Mouse (Mus musculus) midbrain, embryonic 14.5 days (tissue): ENCODE results near the gene Gm28042. TPM values are rescaled to one million over a fixed set of nuclear protein-coding genes. Genes with fewer than 3 reads are reported as not detected.

Experiments used
- ATAC-seq: fragments of 200-750 bp; cut with Nextera tagmentation; 2 replicates; pipeline ENCODE4 v1.8.0; 2017; ENCODE audit warnings: moderate number of reproducible peaks, moderate library complexity; ENCODE audit not compliant: low FRiP score, low TSS enrichment
- DNase-seq: peaks from one replicate; pipeline ENCODE4 v3.0.0-alpha.2; 2015
- H3K27ac ChIP-seq: fragments of 300-500 bp; sonication (generic); replicated peaks from 2 replicates; pipeline ENCODE4 v1.5.1; 2014; ENCODE audit warnings: mild to moderate bottlenecking, low read depth, low read length, moderate library complexity
- H3K27me3 ChIP-seq: fragments of 300-500 bp; sonication (generic); 2 replicates; pipeline ENCODE4 v1.6.1; 2014; ENCODE audit warnings: low read length, control low read depth, mixed read lengths; ENCODE audit not compliant: control insufficient read depth, insufficient read depth
- H3K36me3 ChIP-seq: fragments of 300-500 bp; sonication (generic); 2 replicates; pipeline ENCODE4 v1.6.1; 2014; ENCODE audit warnings: low read length, control low read depth; ENCODE audit not compliant: control insufficient read depth, insufficient read depth
- H3K4me1 ChIP-seq: fragments of 300-500 bp; sonication (generic); 2 replicates; pipeline ENCODE4 v1.6.1; 2014; ENCODE audit warnings: mild to moderate bottlenecking, antibody characterized with exemption, low read length, control low read depth; ENCODE audit not compliant: control insufficient read depth, insufficient read depth
- H3K4me2 ChIP-seq: fragments of 300-500 bp; sonication (generic); 2 replicates; pipeline ENCODE4 v1.6.1; 2014; ENCODE audit warnings: mild to moderate bottlenecking, low read length, moderate library complexity
- H3K4me3 ChIP-seq: fragments of 300-500 bp; sonication (generic); replicated peaks from 2 replicates; pipeline ENCODE4 v1.5.1; 2014; ENCODE audit warnings: low read depth, low read length
- H3K9ac ChIP-seq: fragments of 300-500 bp; sonication (generic); replicated peaks from 2 replicates; pipeline ENCODE4 v1.6.1; 2014; ENCODE audit warnings: mild to moderate bottlenecking, low read length, moderate library complexity
- H3K9me3 ChIP-seq: fragments of 300-500 bp; sonication (generic); 2 replicates; pipeline ENCODE4 v1.6.1; 2016; ENCODE audit warnings: low read length, control low read depth, mixed read lengths; ENCODE audit not compliant: control insufficient read depth
- WGBS: fragments of 180-500 bp; shearing (Covaris S2); extraction: QIAGEN DNeasy Blood & Tissue Kit; methylation state at CpG from one replicate; pipeline ENCODE4 v1.1.7; 2014; 5-methylcytosine and 5-hydroxymethylcytosine counted together
- polyA plus RNA-seq: library from polyadenylated mRNA; unstranded; fragments of >200 nt; fragmentation: Nextera tagmentation; extraction: Ambion mirVana; gene quantifications from 2 replicates; pipeline ENCODE4 v1.2.1, GENCODE M21; 2014

The Gm28042 gene
- polyA plus RNA-seq, 1 experiment from 2014 or later, result 5.2 TPM

DNA sequence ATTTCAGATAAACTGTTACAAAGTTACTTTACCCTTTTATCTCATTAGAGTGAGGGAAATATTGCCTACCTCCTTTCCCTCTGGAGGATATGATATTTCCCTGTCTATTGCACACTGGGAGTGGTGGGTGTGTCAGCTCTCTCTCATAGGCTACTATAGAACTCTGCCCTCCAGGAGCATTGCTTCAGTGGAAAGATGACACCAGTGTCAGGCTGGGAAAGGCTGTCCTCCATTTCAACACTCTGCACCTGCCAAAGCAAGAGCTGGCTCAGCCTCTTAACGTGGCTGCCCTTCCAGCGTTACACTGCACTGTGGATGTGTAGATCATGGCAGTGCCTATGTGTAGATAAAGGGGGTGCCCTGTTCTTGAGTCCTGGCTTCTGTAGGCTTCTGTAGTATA lies 34.9 kb upstream of the Gm28042 start:
- H3K27me3 ChIP-seq, result no peaks in the 10 kb centered on the region
- H3K4me3 ChIP-seq, result no peak overlapping the region
- no peak overlapping the region for H3K9ac ChIP-seq
- no peak for DNase-seq
- no peak overlapping the region for H3K27ac ChIP-seq
- no peak overlapping the region for H3K4me2 ChIP-seq
- no peaks in the 10 kb centered on the region for H3K9me3 ChIP-seq
- no peaks in the 10 kb centered on the region for H3K4me1 ChIP-seq
- H3K36me3 ChIP-seq, result no peaks in the 10 kb centered on the region
- WGBS, result 96% methylated on average over 2 of the region's 2 CpGs
- ATAC-seq, result no peak

DNA sequence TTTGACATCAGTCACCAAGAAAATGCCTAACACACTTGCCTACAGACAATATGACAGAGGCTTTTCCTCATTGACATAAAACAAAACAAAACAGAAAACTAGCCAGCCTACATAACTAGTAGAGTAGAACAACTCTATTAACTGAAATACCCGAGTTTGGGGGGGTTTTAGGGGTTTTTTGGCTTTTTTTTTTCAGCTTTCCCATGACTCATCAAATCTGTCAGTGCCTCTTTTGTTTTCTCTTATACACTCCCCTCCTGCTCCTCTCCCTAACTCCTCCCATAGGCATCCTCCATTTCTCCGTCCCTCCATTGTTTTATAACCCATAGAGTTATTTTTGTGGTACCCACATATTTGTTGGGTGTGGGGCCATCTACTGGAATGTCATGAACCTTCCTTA lies 33.8 kb upstream of the Gm28042 start:
- no peak overlapping the region for H3K27ac ChIP-seq
- no peaks in the 10 kb centered on the region for H3K9me3 ChIP-seq
- WGBS, result 51% methylated on average over 2 of the region's 2 CpGs
- DNase-seq (no peak), ATAC-seq (no peak)
- no peaks in the 10 kb centered on the region for H3K4me1 ChIP-seq
- H3K4me2 ChIP-seq, result no peak overlapping the region
- no peak overlapping the region for H3K9ac ChIP-seq
- no peaks in the 10 kb centered on the region; the same call in 1 of the 2 replicates for H3K36me3 ChIP-seq
- no peak overlapping the region for H3K4me3 ChIP-seq
- no peaks in the 10 kb centered on the region for H3K27me3 ChIP-seq

DNA sequence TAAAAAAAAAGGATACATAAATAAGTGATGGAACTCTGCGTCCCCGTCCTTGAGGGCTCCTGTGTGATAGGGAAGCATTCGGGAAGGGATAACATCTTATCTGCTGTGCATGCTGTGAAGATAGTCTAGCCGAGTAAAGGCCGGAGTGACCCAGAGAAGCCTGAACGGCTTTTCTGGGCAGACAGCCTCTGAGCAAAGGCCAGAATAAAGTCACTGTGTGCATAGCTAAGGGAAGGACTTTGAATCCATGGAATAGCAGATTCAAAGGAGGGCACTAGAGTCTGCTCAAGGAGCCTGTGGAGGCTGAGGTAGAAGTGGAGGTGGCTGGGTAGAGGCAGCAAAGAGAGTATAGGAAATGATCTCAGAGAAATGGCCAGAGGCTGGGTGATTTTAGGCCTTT lies 32.5 kb upstream of the Gm28042 start:
- peaks cover 5% of the 10 kb centered on the region; the same call in 1 of the 2 replicates for H3K36me3 ChIP-seq
- no peaks in the 10 kb centered on the region for H3K27me3 ChIP-seq
- no peak for ATAC-seq
- no peak overlapping the region; the same call in 1 of the 2 replicates for H3K27ac ChIP-seq
- H3K9me3 ChIP-seq, result no peaks in the 10 kb centered on the region
- H3K4me3 ChIP-seq, result no peak overlapping the region
- no peak overlapping the region for H3K9ac ChIP-seq
- no peak for DNase-seq
- H3K4me1 ChIP-seq, result no peaks in the 10 kb centered on the region
- H3K4me2 ChIP-seq, result no peak overlapping the region
- WGBS, result 94% methylated on average over 6 of the region's 6 CpGs

DNA sequence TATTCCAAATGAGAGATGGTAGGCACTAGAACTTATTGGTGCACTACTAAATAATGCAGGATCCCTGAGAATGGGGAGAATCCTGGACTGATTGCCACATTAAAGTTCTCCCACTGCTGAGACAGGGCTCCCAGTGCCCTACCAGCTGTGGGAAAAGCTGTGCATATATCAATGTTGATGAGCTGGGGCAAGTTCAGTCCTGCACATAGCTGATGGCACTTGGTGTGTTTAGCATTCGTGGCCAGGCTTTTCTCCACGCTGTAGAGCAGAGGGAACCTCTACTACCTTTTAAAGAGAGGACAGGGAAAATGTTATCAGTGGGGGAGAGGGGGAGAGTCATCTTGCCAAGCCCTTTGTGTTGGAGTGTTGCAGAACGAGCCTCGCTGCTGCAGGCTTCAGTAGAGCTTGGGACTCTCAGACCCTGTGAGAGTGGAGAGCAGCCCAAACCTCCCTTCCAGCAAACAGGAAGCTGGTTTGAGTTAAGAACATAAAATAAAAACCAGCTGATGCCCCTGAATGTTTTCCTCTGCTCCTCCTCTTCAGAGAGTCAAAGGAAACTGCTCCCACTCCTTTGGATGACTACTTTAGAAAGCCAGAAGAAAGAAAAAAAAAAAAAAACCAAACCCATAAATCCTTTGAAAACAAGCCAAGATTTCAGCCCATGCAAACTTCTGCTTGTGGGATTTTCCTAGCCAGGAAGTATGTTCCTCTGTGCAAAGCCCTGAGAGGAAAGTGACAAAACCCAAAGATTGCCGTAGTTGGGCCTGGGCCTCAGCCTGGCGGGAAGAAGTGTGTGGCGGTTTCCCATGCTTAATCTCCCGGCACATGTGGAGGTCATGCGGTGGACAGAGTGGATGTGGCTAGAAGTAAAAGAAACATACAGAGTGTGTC lies 31.7 kb upstream of the Gm28042 start:
- Histone ChIP-seq H3K36me3 (peaks cover 5% of the 10 kb centered on the region), H3K27me3 (no peaks in the 10 kb centered on the region), H3K9me3 (no peaks in the 10 kb centered on the region), H3K27ac (no peak overlapping the region; the same call in 1 of the 2 replicates), H3K9ac (no peak overlapping the region), H3K4me3 (no peak overlapping the region), H3K4me2 (no peak overlapping the region), H3K4me1 (no peaks in the 10 kb centered on the region)
- WGBS, result 71% methylated on average over 9 of the region's 9 CpGs
- DNase-seq (no peak), ATAC-seq (no peak)

DNA sequence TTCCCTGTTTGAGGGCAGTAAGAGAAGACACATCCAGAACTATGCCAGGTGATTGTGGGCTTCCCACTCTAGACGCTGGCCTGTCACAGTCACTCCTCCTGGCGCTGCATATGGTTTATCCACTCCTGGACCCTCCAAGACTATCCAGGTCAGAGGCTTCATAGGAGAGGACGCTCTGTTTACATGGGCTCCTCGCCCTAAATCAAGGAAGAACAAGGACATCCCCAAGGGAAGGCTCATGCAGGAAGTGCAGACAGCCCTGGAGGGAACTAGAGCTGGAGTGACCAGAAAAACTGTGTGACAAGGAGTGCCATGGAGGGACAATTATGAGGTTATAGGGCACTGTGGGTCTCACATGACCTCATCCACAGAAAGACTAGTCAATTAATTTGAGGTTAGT lies 29.9 kb upstream of the Gm28042 start:
- no peaks in the 10 kb centered on the region for H3K27me3 ChIP-seq
- H3K4me2 ChIP-seq, result no peak overlapping the region
- WGBS, result 85% methylated on average over 4 of the region's 4 CpGs
- no peaks in the 10 kb centered on the region for H3K9me3 ChIP-seq
- H3K4me3 ChIP-seq, result no peak overlapping the region
- no peak overlapping the region for H3K27ac ChIP-seq
- H3K36me3 ChIP-seq, result peaks cover 12% of the 10 kb centered on the region
- no peak for DNase-seq
- no peak for ATAC-seq
- no peak overlapping the region for H3K9ac ChIP-seq
- no peaks in the 10 kb centered on the region for H3K4me1 ChIP-seq

DNA sequence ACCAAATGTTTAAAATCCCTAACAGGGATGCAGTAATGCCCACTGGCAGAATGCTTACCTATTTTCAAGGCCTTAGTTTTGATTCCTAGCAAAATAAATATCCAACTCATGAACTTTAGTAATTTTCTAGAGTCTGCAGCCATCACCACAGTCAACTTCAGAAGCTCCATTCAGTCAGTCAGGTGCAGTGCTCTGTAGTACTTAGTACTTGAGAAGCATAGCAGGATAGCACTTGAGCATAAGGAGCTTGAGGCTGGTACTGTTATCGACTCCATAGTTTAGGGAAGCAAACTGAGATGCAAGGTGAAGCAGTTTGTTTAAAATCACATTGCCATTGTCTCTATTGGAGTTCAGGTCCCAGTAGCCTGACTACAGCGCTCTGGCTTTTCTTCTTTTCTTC lies 27.6 kb upstream of the Gm28042 start:
- no peaks in the 10 kb centered on the region for H3K4me1 ChIP-seq
- H3K4me2 ChIP-seq, result no peak overlapping the region
- peaks cover 12% of the 10 kb centered on the region for H3K36me3 ChIP-seq
- H3K27me3 ChIP-seq, result no peaks in the 10 kb centered on the region
- 97% methylated on average over 2 of the region's 2 CpGs for WGBS
- no peak overlapping the region for H3K9ac ChIP-seq
- no peak for DNase-seq
- no peaks in the 10 kb centered on the region for H3K9me3 ChIP-seq
- no peak overlapping the region for H3K27ac ChIP-seq
- no peak overlapping the region for H3K4me3 ChIP-seq
- no peak for ATAC-seq

DNA sequence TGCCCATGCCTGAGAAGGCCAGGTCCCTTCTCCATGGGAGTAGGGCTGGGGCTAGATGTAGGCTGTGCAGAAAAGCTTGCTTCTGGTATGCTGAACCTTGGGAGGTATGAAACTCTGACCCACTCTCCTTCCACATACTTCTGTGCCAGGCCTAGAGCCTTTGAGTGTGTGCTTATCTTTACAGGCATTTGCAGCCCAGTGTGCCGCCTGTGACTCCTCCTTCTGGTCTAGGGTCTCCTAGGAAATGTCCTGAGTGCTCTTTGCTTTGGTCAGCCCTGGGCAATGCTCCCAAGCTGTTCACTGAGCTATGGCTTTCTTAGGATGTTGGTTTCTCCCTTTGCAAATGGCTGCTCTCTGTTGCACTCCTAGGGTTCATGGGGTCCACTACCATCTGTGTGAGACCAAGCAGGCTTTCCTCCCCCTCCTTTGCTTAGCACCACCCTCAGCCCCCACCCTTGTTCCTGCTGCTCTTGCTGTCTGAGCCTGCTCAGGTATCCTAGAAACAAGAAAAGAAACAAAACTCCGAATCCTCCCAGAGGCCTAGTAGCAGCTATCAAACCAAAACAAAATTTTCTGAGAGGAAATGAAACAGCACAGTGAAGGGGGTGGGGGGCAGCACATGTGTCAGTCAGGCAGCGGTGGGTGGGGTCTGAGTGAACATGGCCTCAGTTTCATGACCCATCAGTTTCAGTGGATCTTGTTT lies 26.3 kb upstream of the Gm28042 start:
- 87% methylated on average over 3 of the region's 3 CpGs for WGBS
- H3K4me1 ChIP-seq, result no peaks in the 10 kb centered on the region
- H3K9me3 ChIP-seq, result no peaks in the 10 kb centered on the region
- no peak overlapping the region for H3K27ac ChIP-seq
- H3K4me3 ChIP-seq, result no peak overlapping the region
- no peaks in the 10 kb centered on the region for H3K27me3 ChIP-seq
- H3K9ac ChIP-seq, result no peak overlapping the region
- DNase-seq (no peak), ATAC-seq (no peak)
- peaks cover 16% of the 10 kb centered on the region for H3K36me3 ChIP-seq
- no peak overlapping the region for H3K4me2 ChIP-seq

DNA sequence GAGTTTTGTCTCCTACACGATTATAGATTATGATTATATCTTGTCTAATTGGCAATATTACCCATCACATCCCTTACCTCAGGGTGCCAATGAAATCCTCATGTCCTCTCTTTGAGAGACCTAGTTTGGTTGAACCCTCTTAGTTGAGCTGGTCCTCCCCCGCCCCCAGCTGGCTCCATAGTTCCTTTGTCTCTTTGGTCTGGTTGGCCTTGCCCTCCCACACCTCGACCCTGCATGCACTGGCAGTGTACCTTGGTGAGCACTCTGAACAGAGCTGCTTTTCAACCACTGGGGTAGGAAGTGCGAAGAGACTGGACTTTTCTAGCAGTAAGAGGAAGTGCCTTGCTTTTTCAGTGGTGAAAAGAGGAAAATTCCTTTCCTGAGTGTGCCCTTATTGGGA lies 25.3 kb upstream of the Gm28042 start:
- 74% methylated on average over 4 of the region's 4 CpGs for WGBS
- H3K4me2 ChIP-seq, result no peak overlapping the region
- H3K36me3 ChIP-seq, result peaks cover 16% of the 10 kb centered on the region
- no peak overlapping the region for H3K4me3 ChIP-seq
- DNase-seq (no peak), ATAC-seq (no peak)
- H3K27me3 ChIP-seq, result no peaks in the 10 kb centered on the region
- no peaks in the 10 kb centered on the region for H3K9me3 ChIP-seq
- H3K9ac ChIP-seq, result no peak overlapping the region
- H3K27ac ChIP-seq, result no peak overlapping the region
- no peaks in the 10 kb centered on the region for H3K4me1 ChIP-seq

DNA sequence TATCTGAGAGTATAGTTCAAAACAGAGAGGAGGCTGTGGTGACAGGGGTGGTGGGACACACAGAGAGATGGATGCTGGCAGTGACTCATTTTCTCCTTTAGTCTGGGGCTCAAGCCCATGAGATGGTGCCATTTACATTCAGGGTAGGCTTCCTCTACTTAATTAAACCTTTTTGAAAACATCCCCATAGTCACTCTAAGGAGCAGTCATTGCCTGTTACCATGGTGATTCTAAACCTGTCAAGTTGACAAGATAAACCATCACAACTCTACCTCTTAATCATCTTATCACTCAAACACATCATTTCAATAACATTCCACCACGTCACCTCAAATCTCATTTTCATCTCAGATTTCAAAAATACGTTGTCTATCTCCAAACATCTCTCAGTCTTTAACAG lies 23.3 kb upstream of the Gm28042 start:
- no peak for ATAC-seq
- no peak for DNase-seq
- 84% methylated on average over 2 of the region's 2 CpGs for WGBS

More for the DNA sequence above, 23.3 kb upstream of the Gm28042 start:
- peaks cover 11% of the 10 kb centered on the region for H3K36me3 ChIP-seq
- H3K9ac ChIP-seq, result no peak overlapping the region
- H3K9me3 ChIP-seq, result no peaks in the 10 kb centered on the region
- H3K27ac ChIP-seq, result no peak overlapping the region
- no peaks in the 10 kb centered on the region for H3K4me1 ChIP-seq
- H3K4me3 ChIP-seq, result no peak overlapping the region
- no peaks in the 10 kb centered on the region for H3K27me3 ChIP-seq
- H3K4me2 ChIP-seq, result no peak overlapping the region
